Mouse (Mus musculus): ENCODE results near the gene Cfdp1.

Cfdp1 gene

DNA sequence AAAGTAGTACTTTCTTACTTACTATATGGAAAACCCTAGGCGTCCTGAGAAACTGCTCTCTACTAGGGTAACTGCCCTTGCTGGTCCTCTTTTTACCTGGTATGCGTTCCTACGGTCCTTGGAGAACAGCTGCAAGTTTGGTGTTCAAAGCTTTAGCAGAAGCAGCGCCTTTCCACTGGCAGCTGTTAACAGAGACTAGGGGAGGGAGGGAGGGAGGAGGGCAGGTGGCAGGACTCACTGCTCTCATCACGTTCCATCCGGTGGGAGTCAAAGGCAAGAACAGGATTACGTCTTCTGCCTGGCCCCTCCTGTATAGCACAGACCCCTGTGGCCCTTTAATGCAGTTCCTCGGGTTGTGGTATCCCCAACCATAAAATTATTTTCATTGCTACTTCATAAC, 50.7 kb downstream of the Cfdp1 start:
- intact Hi-C loops (cut with DNase I), result no loop called here

DNA sequence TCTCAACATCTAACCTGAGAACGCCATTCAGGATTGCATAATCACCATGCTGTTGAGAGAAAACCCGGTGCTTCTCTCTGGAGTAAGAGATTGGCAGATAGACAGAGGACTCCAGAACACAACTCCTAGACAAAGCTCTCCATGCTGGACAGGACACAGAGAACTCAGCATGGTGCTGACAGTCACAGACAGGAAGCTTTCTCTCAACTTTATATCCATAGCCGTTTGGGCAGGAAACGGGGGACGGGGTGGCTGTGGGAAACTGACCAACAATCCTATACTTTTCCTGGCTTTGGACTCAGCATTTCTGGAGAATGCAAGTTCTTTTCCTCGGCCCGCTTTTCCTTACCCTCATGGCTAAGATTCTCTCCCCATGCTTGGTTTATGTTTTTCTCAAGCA, 51.8 kb downstream of the Cfdp1 start:
- intact Hi-C loops (cut with DNase I), result no loop called here

- intact Hi-C loops (cut with DNase I), result no loop called here
Observed at GRCm38 (mm10) chr8:111801456-111801855, 52.6 kb downstream of the Cfdp1 start.

DNA sequence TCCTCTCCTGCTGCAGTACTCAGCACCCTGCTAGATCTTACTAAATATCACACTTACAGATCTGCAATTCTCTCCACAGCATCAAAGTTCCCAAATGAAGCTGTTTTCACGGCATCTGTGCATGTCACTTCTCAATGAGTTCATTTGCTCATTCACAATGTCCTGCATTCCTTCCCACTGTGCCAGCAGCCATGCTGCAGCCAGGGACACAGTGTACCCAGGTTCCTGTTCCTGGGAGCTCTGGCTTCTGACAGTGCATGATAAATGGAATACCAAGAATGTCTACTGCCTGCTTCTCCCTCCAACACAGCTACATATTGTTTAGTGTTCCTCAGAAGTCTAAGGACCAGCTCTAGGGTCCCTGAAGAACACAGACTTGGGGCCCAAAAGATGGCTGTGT, 57.6 kb downstream of the Cfdp1 start:
- intact Hi-C loops (cut with DNase I), result no loop called here

DNA sequence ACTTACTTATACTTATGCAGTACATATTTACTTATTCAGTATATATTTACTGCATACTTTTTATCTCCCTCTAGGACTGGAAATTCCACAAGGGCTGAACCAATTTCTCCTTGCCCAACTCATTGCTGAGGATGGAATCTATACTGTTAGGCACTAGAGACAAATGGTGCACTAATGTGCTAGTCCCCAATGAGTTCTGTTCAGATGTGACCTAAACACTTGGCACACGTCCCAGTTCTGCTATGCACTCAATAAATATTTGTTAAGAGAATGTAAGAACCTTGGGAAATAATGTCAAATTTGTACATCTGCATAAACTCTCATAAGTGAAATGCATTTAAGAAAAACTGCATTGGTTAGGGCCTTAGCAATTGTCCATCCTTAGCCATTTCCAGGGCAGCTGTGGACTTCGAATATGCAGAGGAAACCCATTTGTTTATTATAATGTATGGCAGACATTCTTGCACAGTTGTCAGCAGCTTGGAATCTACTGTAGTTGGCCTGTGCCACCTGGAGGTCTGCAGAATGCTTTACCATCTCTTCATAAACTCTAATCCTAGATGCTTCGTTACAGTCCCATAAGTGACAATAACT, 60.7 kb downstream of the Cfdp1 start:
- intact Hi-C loops (cut with DNase I), result no loop called here

- intact Hi-C loops (cut with DNase I), result loop anchor here (5.0 kb wide), 2 partner anchors 47 to 62 kb away; partner anchors contain the start of gene Bcar1
Observed at GRCm38 (mm10) chr8:111789639-111790038, 64.5 kb downstream of the Cfdp1 start.

DNA sequence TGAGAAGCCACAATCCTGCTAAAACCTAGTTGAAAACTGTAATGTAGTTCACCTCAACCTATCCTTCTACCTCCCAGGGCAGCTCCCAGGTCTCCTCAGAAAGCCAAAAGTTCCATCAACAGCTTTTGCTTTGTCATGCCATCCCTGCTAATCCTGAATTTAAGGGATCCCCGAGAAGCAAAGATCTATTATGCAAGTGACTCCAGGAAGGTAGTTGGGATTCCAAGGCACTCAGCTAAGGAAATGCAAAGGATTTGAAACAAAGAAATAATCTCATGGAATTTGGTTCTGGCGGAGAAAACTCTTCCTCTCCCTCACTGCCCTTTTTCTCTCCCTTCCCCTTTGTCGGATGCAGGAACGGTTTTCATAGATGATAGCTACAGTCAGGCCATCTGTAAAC, 64.9 kb downstream of the Cfdp1 start:
- intact Hi-C loops (cut with DNase I), result loop anchor here (5.0 kb wide), 2 partner anchors 47 to 62 kb away; partner anchors contain the start of gene Bcar1

DNA sequence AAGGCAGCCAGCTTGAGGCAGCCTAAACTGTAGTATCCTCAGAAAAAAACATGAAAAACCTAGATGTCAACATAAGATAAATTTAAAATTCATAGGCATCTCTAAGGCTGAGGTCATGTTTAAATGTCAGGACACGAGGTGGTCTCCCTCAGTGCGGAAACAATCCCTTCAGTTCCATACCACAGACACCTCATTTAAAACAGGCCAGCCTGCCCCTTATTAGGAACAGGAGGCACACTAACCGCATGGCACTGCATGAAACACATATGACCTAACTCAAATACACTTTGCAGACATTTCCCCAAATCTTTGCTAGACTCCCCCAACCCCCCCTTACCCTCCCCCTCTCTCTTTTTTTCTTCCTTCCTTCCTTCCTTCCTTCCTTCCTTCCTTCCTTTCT, 65.6 kb downstream of the Cfdp1 start:
- intact Hi-C loops (cut with DNase I), result loop anchor here (5.0 kb wide), 2 partner anchors 46 to 61 kb away; partner anchors contain the start of gene Bcar1

DNA sequence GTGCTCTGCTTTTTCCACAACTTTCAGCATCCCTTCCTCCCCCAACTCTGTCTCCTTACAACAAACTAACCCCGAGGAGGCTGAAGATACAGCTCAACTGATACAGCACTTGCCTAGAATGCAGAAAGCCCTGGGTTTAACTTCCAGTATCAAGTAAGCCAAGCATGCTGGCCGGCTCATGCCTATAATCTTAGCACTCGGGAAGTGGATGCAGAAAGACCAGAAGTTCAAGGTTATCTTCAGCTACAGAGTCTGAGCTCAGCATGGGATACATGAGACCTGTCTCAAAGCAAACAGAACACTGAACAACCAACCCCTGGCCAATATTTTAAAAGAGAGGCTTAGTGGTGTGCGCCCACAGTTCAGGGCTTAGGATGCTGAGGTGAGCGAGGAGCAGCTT, 66.0 kb downstream of the Cfdp1 start:
- intact Hi-C loops (cut with DNase I), result loop anchor here (5.0 kb wide), 2 partner anchors 46 to 61 kb away; partner anchors contain the start of gene Bcar1

GRCm38 (mm10) chr8:111787683-111788082, 66.4 kb downstream of the Cfdp1 start:
- intact Hi-C loops (cut with DNase I), result loop anchor here (5.0 kb wide), 2 partner anchors 45 to 60 kb away; partner anchors contain the start of gene Bcar1

DNA sequence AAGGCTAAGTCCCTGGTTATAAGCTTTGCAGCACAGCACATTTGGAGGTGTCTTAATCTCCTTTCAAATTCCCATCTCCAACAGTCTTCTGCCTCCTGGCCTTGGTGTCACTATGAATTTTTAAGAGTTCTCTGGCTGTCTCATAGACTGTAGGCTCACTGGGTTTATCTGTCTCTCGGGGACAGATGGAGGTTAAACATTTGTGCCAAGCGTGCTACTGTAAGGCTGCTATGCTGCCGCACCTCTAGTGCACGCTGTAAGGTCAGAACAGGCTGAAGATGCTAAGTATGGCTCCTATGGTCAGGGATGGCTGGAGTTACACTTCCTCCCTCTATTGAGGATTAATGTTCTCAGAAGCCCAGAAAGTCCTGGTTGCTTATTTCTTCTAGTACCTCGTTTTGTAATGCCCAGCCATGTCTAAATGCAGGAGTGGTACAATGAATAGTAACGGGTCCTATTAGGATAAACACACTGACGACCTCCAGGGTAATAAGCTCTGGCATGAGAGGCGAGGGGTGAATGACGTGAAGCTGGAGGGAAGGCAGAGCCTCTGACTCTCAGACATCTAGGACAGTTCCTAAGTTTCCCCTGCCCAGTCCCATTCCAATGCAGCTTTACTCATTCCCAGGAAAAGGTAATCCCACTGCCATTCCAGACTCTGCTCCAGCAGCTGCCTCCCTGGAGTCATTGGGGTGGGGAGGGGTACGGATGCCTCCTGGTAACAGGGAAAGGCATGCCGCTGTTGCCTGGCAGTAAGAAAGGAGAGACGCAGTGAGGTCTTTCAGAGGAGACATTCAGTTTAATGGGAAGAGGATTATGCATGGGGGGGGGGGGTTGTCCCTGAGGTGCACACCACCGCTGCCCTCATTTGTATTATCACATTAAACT, 67.1 kb downstream of the Cfdp1 start:
- intact Hi-C loops (cut with DNase I), result loop anchor here (5.0 kb wide), 2 partner anchors 45 to 60 kb away; partner anchors contain the start of gene Bcar1

- intact Hi-C loops (cut with DNase I), result loop anchor here (5.0 kb wide), 2 partner anchors 44 to 59 kb away; partner anchors contain the start of gene Bcar1
Observed at GRCm38 (mm10) chr8:111786116-111786515, 68.0 kb downstream of the Cfdp1 start.

DNA sequence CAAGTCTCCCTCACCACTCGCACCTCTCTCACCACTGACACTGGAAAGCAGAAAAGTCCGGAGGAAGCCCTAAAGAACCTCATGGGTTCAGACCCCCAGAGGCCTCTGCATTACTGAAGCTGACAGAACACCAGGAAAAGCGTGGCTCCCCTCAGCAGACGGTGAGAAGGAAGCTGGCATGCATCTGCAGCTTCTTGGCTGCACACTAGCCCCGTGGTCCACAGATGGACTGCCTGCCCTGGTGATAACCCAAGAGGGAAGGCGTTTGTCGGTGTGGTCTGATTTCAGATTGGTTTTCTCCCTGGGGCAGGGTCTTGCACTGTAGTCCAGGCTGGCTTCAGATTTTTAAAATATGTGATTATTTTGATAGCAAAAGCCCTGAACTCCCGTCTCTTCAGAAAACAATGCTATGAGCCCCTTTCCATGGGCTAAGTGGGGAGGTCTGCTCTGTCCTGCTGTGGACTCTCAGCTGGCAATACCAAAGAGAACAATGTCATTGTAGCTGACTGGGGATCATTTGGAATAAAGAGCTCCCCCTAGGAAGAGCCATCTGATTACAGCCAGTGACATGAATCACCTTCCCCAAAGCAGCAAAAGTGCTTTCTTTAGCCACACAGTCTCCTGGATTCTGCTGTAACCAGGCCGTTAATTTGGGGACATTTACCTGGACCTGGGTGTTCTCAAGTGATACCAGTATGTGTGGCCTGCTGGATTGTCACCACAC, 71.3 kb downstream of the Cfdp1 start:
- intact Hi-C loops (cut with DNase I), result no loop called here

- intact Hi-C loops (cut with DNase I), result no loop called here
Observed at GRCm38 (mm10) chr8:111782161-111782560, 71.9 kb downstream of the Cfdp1 start.

- intact Hi-C loops (cut with DNase I), result no loop called here
Observed at GRCm38 (mm10) chr8:111780697-111781424, 73.2 kb downstream of the Cfdp1 start.

DNA sequence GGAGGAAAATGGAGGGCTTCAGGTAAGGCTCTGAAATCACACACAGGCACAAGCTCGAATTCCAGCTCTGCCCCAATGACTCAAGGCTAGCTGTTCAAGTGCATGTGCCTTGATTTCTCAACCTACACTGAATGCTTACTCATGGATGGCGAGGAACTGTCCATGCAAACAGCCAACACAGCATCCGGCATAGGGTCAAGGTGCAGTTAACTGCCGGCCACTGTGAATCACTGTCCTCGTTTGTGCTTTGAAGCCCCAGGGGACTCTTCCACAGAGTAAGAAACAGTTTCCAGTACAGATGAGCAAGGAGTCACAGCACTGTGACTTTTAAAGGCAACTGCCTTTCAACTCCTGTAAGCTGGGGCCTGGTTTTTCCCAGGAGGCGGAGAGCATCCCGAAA, 74.4 kb downstream of the Cfdp1 start:
- intact Hi-C loops (cut with DNase I), result no loop called here

- intact Hi-C loops (cut with DNase I), result no loop called here
Observed at GRCm38 (mm10) chr8:111778801-111779200, 75.3 kb downstream of the Cfdp1 start.

DNA sequence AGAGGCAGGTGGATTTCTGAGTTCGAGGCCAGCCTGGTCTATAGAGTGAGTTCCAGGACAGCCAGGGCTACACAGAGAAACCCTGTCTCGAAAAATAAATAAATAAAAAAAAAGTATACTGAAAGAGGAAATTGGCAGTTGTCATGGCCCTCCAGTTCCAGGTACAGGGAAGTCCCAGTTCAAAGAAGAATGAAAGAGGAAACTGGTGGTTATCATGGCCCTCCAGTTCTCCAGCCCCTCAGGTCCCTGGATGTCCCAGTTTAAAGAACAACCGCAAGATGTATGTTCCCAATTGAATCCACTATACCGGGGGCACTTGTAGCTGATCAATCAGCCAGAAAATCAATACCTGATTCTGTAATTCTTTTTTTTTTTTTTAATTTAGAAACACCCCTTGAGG, 77.6 kb downstream of the Cfdp1 start:
- intact Hi-C loops (cut with DNase I), result no loop called here

- intact Hi-C loops (cut with DNase I), result no loop called here
Observed at GRCm38 (mm10) chr8:111775766-111776165, 78.3 kb downstream of the Cfdp1 start.

DNA sequence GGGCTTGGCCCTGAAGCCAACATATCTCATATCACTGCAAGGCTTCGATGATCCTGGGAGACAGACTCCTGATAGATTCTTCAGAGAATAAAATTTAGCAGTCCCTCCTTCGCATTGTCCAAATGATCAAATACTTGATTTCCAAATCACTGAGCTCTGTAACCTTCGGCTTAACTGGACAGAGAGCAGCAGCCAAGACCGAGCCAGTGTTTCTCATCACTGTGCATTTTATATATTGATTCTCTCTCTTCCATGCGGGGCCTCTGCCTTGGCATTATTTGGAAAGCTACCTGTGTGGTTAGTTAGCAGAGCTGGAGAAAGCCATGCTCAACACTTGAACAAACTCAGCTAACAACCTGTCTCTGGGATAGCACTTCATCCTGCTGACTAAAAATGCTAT, 80.6 kb downstream of the Cfdp1 start:
- intact Hi-C loops (cut with DNase I), result no loop called here

- intact Hi-C loops (cut with DNase I), result no loop called here
Observed at GRCm38 (mm10) chr8:111773057-111773456, 81.0 kb downstream of the Cfdp1 start.
